Mouse (Mus musculus) myocyte (in vitro differentiated cells): ENCODE measurements around the gene Aldh5a1.

Experiments used
- MAX ChIP-seq: IDR thresholded peaks from one replicate; pipeline ENCODE4 v1.6.1; 2011; ENCODE audit warnings: low read depth, mild to moderate bottlenecking, control low read depth
- POLR2A ChIP-seq: IDR thresholded peaks from one replicate; pipeline ENCODE4 v1.6.1; 2011; ENCODE audit warnings: low read depth, mild to moderate bottlenecking, control low read depth, moderate library complexity; ENCODE audit not compliant: insufficient read length

- no peak for TF ChIP-seq POLR2A
- no peak for TF ChIP-seq MAX
These were observed 24.7 kb upstream of the Aldh5a1 start for GRCm38 (mm10) chr13:24962119-24962518.
